Mouse (Mus musculus) spleen, adult 2 months (tissue): ENCODE data around the gene Pbx3.

Experiments
- CTCF ChIP-seq: fragments of 200-500 bp; IDR thresholded peaks from 2 replicates; pipeline ENCODE4 v1.5.1; 2011; ENCODE audit warnings: mild to moderate bottlenecking, inconsistent platforms; ENCODE audit not compliant: insufficient read depth, insufficient read length, insufficient replicate concordance; ENCODE audit errors: extremely low read depth
- POLR2A ChIP-seq: fragments of 200-500 bp; IDR thresholded peaks from 2 replicates; pipeline ENCODE4 v1.6.1; 2011; ENCODE audit warnings: low read depth, low read length, inconsistent platforms

GRCm38 (mm10) chr2:34249961-34250658 is 122.8 kb downstream of the Pbx3 start:
- TF ChIP-seq POLR2A (no peak), CTCF (no peak)
